Mouse (Mus musculus) fibroblast of lung, adult 2 months (primary cell): ENCODE measurements around the gene Slc37a3.

Experiments used
- DNase-seq: peaks from one replicate; pipeline ENCODE4 v3.0.0-alpha.2; 2011; ENCODE audit warnings: low read depth

The Slc37a3 gene

DNA sequence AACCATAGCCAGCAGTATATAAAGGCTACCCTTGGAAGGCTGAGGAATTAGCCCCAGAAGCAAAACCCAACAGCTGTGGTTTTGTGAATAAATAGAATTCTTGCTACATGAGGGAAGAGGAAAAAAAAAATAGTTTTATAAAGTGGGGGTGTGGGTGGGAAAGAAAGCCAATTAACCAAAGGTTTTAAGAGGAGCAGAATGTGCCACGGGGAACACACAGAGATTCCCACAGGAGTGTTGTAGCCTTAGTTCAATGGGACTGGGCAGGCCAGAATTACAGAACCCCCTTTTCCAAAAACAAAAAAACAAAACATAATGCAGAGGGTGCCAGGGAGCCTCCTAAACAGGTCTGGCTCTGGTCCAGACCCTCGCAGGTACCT, 58.9 kb downstream of the Slc37a3 start:
- DNase-seq: peak; percentile 71

DNA sequence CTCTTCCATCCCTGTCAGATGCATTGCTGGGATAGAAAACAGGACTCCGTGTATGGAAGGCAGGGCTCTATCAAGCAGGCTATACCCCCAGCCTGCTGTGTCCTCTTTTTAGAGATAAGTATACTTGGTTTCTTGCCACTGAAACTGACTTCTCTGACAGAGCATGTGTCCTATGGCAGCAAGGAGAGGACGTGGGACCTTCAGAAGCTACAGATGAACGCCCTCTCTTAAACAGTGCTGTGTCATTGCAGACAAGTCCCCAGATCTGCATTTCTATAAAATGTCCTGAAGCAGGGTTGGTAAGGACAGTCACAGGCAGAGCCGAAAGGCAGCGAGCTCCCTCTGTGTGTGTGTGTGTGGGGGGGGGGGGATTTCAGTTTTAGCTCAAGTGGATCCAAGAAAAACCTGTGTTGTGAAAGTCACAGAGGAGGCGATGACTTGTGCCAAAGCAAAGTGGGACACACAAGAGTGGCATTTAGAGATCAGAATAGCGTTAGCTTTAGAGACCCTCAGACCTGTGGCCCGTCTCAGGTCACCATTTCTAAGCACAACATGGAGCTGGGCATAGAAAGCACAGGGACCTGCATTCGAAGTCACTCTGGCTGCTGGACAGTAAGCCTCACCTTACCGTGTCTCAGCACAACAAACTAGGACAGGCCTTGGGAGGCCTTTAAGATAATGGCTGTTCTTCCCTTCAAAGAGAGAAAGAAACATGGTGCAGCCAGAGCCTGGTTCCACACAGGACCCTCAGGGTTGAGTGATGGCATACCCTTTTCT, 59.4 kb downstream of the Slc37a3 start:
- DNase-seq: no peak

DNA sequence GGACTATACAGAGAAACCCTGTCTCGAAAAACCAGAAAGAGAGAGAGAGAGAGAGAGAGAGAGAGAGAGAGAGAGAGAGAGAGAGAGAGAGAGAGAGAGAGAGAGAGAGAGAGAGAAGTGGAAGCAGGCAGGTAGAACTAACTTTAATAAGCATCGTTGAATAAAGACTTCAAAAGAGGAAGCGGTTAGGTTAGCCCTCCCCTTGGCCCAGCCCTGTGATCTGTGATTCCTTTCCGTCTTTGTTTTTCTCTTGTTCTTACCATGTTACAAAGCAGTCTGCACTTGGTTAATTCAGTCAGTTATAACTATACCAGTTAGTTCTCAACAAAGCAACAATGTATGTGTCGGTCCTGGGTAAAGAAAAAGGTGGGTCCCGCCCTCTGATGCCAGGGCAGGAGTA, 61.4 kb downstream of the Slc37a3 start:
- DNase-seq: no peak

DNA sequence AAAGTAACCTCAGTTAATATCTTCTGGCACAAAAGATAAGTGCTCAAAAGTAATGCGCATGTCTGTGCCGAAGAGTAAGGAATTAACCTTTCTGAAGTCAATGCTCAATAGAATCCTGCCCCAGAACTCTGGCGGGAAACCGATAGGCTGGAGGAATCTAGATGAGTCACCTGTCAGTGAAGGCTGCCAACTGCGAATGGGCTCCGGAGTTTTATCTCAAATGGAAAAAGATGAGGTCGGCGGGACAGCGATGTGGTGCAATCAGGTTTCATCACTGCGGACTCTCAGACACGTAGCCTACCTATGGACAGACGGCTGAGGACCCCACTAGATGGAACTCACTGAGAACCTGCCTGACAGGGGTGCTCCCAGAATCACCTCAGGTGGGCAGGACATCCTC, 63.0 kb downstream of the Slc37a3 start:
- no peak for DNase-seq

DNA sequence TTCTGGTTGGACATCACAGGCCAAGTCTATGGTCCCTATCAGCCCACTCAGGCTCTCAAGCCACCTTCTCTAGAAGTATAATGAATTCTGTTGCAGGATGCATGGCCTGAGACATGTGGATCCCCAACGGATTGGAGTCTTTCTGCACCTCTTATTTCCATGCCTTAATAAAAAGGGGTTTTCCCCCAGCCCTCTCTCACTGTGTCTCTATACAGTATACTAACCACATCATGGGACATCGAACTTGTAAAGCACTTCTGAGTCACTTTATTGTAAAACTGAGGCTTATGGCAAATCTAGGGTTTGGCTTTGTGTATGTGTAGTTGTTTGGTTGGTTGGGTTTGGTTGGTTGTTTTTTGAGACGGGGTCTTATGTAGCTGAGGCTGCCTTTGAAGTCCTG, 65.7 kb downstream of the Slc37a3 start:
- DNase-seq: no peak

DNA sequence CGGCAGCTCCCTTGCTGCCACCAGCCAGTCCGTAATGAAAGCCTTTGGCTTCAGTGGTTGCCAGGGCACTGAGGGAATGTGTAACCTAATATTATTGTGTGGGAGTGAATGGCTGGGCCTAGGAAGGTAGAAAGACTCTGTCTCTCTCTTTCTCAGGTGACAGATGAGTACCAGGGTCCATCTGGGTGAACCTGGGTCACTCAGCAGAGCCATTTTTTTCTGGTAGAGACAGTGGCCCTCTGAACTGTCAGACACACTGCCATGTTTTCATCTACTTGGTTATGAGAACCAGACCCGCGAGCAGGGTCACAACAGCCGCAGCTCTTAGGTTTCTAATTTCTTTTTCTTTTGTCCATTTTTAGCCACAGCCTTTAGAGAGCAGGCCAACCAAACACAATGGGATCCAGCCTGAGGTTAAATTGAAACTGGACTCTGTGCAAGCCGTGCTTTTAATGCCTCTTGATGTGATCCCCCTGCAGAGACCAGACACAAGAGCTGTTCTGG, 73.1 kb downstream of the Slc37a3 start:
- DNase-seq: no peak

DNA sequence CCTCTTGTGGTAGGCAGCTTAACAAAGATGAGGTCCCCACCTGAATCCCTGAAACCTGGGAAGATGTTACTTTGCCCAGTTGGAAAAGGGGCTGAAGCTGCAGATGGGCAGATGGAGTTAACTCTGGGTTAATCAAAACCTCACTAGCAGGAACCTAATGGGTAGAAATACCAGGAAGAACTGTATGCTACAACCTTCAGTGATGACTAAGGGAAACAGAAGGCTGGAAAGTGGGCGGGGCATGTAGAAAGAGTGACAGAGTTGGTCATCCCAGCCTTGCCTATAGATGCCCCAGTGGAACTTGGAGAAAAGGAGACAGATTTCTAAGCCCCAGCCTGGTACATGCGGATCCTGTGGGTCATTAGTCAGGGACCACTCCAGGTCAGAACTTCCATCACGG, 76.0 kb downstream of the Slc37a3 start:
- no peak for DNase-seq

DNA sequence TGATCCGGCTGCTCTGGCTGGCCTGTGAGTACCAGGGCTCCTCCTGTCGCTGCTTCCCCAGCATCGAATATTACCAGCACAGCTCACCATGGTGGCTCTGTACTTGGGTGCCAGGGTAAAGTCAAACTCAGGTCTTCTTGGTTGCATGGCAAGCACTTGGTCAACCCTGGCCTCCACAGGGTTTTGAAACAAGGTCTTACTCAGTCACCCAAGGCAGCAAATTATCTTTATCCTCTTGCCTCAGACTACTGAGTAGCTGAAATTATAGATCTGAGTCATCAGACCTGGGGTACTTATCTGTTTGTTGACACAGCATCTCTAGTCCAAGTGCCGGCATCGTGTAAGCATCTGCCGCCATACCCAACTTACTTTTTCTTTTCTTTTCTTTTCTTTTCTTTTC, 80.4 kb downstream of the Slc37a3 start:
- DNase-seq: no peak

DNA sequence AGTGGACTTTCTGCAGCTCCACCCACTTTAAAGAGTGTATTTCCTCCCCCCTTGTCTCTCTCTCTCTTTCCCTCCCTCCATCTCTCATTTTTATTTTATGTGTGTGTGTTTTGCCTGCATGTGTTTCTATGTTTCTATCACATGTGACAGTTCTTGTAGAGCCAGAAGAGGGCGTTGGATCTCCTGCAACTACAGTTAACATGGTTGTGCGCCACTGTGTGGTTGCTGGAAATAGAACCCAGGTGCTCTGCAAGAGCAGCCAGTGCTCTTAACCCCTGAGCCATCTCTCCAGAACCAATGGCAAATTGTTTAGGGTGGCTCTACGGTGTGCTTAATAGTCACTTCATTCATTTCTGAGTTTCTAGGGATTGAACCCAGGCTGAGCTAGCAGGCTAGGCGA, 81.0 kb downstream of the Slc37a3 start:
- DNase-seq: no peak

DNA sequence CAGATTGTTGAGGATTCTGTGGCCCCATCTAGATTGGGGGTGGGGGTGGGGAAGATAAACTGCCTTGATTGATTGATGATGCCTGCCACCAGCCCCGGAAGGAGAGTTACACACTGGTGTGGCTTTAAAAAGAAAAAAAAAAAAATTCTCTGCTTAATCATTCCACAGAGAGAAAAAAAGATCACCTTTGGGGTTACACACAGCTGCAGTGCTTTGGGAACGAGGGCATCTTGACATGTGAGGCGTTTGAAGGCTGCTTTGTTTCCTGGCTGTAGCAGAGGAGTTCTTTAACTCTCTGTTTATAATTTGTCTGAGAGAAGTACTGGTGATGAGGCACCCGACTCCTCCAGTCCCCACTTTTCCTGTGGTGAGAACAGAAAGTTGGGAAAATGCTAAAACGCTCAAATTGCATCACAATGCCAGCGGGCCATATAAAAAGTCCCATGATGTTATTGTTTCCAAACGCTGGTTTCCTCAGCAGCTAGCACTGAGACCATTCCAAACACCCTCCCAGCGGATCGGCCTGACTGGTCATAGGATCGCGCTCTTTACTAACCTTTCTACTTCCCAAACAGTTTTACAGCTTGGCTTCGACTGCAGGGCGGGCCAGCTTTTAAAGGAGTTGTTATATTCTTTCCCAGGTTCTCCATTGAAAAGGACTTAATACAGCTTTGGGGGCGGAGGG, 81.6 kb downstream of the Slc37a3 start:
- peak; percentile 96 for DNase-seq

DNA sequence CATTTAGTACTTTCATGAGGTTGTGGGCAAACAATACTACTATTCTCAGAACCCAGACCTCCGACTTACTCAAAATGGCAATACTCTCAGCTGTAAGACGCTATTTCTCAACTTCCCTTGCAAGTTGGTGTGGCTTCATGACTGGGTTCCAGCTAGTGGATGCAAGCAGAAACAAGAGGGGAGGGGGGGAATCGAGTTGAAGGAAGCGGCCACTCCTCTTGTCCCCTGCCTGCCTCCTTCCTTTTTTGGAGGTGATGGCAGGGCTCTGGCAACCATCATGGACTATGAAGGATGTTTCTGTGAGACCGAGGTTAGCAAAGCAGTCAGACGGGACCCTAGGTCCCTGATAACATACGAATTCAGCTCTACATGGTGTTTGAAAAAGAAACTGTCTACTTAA, 87.8 kb downstream of the Slc37a3 start:
- no peak for DNase-seq

DNA sequence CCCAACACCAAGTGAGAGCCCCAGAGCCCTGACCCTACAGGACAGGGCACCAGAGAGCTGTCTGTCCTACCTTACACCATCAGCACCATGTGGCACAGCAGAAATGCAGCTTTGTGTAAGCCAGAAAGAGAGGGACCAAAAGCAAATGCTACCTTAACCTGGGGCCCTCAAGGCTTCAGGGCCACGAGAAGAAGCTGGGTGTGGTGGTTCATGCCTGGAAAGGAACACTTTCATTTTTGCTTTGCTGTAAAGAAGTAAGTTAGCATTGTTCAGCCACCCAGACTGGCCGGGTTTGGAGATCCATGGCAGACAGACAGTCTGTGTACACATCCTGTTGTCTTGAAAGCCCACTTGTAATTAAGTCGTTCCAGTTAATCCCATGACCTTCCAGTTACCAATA, 89.7 kb downstream of the Slc37a3 start:
- DNase-seq: no peak

DNA sequence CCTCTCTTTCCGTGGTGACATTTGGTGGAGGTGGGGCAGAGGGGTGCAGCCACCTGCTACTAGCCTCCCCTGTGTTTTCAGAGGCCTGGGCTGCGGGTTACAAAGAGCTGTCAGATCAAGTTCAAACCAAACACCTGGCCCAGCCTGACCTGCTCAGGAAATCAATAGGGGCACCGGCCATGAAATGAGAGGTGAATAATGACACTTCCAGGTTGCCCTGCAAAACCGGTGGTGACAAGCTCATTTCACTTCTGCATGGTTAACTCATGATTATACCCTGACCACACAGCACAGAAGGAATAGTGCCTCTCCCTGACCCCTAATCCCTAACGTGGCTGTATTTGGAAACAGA, 90.8 kb downstream of the Slc37a3 start:
- no peak for DNase-seq

DNA sequence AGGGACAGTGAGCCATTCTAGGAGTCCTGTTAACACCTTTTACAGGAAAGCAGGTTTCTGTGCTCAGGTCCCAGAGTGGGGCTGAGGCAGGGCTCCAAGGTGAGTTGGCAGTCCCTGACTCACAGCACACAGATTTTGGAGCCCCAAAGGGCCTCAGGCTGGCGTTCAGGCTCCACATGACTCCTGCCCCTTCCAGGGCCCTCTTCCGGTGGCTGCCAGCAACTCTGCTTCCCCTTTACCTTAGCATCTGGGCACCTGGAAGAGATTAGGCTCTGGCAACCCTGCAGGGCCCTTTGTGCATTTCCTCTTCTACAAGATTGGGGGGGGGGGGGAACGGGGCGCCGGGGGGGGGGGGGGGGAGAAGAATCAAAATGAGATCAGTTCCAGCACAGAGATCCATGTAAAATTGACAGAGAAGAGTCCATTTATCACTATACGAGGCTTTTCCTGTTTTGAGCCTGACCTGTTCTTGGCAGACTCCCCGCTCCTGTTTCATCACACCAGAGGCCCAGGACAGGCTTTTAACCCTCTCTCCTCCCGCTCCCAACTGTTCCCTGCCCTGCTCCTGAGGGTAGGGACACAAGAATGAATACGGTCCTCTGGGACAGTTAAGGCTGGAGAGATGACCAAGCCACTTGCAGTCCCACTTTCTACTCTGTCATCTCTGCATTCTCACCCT, 91.3 kb downstream of the Slc37a3 start:
- no peak for DNase-seq

DNA sequence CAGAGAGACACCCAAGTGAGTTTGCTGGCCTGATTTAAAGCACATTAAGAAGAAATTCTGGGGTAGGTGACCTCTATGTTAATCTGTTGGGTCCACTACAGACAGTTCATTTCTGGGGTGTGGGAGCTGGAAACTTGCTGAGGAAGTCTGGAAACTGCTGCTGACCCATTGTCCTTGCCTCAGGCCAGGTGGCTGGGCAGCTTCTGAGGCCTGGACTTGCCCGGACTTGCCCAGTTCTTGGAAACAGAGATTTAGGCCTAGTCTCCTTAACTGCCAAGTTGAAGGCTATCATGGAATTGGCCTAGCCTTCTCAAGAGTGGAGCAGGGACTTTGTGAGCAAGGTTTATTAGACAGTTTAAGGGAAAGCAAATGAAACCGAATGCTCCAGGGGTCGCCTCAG, 92.6 kb downstream of the Slc37a3 start:
- DNase-seq: no peak
